Mouse (Mus musculus): Measurements from ENCODE around the gene Angptl2. TPM values are rescaled to one million over a fixed set of nuclear protein-coding genes. Genes with fewer than 3 reads are reported as not detected.

Angptl2 gene
- total RNA-seq, 2 experiments from 2014 or later, result 108 to 126 TPM

DNA sequence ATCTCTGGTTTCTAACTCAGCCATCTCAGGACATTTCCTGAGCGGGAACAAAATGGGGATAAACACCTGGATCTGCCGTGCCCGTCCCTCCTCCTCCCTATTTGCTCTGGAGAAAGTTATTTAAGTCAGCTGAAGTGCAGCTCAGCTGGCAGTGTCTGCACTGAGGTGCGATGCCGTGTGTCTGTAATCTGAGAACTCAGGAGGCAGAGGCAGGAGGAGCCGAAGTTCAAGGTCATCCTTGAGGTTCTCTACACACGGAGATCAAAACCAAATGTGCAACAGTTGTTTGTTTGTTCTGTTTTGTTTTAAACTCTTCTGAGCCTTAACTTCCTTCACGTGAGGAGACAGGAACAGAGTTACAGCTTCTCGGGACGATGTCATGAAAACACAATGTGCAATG, 14.8 kb downstream of the Angptl2 start:
- no peak for DNase-seq

DNA sequence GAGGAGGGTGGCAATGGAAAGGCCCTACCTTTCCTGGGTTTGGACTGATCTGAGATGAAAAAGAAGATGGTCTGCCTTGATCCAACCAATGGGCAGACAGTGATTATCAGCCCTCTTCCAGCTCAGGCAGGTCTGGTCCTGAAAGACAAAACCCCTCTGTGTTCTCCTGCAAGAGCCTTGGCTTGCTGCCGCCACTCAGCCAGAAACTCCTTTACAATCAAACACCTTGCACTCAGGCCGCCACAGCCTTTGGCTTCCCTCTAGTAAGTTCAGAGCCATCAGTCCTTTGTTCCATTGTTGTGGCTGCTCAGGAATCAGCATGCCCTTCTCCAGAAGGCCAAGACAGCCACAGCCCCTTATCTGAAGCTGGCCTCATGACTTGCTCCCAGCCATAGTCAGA, 15.9 kb downstream of the Angptl2 start:
- no peak for DNase-seq

DNA sequence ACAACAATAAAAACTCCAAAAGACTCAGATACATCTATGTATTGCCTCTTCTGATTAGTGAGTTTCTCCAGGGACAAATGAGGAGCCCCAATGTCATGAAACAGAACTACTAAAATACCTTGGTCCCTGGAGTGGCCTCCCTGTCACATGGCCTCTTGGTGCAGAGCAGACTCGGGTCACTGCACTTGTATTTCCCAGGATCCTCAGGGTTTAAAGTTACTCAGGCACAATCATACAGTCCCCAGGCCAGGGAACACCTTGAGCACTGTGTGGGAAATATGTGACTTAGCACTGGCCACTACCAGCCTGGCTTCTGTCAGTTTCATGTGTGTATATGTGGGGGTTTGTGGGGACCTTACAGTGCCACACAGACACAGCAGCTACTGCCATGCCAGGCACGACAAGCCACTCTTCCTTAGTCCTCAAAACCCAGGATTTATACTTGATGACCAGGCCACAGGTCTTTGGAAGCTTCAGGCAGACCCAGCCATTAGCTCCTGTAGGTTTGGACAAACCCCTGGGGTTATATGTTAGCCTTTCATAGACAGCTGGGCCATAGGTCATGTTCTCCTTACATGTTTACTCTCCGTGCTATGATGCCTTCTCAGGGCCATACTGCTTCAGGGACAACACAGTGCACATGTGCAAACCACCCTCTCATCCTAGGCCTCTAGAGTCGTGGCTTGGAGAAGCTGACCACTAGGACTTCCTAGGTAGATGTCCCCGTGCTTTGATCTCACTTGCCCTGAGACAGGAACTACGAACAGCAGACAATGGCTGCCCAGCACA, 17.1 kb downstream of the Angptl2 start:
- DNase-seq, result no peak

DNA sequence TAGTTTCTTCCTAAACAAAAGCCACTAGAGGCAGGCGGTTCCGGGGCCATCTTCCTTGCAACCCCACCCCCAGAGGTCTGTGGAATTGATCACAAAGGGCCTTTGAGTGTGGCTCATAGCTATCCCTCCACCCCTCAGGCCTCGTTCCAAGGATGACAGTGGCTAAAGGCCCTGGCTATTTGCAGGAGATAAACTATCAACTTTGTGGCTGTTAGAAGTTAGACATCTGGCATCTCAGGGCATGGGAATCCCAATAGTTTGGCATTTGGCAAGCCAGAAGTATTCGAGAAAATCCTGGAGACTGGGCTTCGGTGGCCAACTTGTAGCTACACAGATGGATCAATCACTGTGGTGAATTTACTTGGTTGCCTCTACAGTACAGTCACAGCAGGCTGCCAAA, 18.0 kb downstream of the Angptl2 start:
- DNase-seq, result no peak

DNA sequence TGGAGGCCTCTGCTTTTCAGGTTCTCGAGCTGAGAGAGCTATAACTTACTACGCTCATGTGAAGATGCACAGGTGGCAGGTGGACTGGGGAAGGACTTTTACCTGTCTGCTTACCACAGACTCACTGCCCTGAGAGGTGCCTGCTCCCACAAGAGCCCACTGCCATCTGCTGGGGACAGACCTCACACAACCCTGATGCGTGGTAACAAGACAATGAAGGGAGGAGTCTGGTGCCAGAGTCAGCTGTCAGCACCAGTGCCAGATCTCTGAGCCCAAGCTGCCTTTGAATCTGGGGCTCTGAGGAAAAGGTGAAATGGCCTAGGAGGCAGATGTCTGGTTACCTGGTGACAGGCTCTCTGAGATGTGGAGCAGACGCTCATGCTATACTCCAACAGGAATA, 19.0 kb downstream of the Angptl2 start:
- DNase-seq, result peak; percentile 45

DNA sequence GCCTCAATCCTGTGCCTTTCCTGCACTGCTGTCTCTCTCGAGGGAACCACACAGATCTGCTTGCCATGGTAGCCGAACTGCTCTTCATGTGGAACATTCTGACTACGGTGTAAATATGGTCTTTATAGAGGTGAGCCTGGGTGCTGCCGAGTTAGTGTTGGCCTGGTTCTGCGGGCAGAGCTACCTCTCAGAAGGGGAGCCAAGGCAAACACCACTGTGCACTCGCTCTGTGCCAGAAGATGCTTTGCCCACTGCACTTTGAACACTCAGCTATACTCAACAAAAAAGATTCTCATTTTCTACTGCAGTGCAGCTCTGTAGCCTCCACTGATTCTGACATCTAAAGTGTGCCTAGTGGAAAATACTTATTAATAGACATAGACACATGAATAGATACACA, 21.7 kb downstream of the Angptl2 start:
- no peak for DNase-seq

DNA sequence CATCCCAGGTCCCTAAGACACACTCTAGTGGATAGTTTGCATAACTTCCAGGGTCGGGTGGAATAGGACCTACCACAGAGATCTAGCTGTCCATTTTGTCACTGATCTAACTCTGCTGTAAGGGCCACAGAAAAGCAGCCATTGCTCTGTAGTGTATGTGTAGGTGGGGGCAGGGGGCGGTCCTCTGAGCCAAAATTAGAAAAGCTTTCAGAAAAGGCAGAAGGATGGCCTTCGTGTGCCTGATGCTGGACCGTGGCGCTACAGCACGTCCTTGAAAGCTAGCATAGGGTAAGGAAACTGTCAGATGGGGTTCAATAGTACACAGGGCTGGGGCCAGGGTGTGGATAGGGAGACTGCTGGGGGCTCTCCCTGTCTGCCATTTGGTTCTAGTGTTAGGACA, 29.0 kb downstream of the Angptl2 start:
- no peak for DNase-seq

DNA sequence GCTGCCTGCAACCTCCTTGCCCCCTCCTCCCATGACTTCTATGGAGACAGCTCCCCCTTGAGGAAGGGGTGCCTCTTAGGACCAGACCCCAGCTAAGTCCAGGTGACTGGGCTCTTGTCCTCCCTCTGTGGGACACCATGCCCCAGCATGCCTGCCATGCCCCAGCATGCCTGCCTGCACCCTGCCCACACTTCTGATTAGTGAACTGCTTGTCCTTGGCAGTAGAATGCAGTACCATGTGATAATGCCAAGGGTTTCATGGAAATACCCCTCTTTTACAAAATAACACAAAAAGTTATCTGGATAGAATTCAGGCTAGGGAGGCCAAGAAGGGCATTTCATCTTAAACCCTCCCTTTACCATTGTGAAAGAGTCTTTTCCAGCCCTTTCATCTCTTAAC, 29.5 kb downstream of the Angptl2 start:
- no peak for DNase-seq

DNA sequence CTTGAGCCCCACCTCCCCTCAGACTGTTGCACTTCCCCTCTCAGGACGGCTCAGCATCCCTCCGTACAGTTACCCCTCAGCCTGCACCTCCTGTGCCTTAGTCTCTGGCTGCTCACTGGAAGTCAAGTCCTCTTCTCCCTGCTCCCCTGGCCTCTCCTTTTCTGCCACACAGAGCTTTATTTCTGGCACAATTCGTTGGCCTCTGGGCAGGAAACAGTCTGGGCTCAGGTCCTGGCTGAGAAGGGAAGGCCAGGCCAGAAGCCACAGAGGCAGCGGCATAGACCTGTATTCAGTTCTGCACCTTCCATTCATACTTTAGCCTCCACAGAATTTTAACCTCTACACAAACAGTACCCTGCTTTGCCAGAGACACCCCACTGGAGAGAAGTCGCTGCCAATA, 31.0 kb downstream of the Angptl2 start:
- DNase-seq, result no peak

DNA sequence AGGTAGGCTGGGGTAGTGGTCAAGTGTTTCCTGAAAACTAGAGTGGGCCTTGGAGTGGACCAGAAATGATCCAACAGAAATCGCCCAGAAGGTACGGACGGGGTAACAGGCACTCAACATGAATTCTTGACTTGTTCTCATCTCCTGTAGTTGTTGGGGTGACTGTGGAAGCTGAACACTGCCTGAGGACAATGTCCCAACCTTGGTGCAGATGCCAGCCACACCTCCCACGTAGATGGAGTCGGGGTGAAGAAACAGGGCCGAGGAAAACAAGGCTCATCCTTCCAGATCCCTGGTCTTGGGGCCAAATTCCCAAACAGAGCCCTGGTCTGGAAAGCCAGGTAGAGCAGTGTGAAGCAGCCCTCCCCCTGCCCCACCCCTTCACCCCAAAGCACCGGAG, 32.7 kb downstream of the Angptl2 start:
- no peak for DNase-seq

DNA sequence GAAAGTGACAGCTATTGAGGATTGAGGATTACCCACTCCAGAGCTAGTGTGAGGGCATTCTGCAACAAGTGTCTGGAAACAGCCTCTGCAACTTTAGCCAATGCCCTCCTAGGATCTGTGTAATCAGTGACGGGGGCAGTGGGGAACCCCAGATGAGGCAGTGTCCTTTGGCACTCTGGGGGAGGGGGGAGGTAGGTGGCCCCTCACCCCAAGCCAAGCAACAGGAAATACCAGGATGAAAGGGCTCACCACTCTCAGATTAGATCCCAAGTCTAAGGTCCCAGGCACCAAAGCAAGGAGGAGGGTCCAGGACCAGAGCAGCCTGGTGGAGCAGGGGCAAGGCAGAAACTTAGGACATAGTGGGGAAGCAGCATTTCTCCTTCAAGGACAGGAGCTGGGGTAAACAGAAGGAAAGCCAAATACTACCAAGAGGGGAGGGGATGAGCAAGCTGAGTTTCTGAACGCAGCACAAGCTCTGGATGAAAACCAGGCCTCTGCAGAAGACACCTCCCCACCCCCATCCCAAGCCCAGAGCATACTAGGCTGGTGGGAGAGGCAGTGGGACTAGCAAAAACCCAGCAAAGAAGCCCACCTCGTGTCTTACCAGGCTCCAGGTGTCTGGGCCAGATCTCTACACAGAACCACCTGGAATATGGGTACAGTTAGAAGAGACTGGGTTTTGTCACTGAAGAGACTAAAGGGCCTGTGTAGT, 34.2 kb downstream of the Angptl2 start:
- DNase-seq, result no peak

DNA sequence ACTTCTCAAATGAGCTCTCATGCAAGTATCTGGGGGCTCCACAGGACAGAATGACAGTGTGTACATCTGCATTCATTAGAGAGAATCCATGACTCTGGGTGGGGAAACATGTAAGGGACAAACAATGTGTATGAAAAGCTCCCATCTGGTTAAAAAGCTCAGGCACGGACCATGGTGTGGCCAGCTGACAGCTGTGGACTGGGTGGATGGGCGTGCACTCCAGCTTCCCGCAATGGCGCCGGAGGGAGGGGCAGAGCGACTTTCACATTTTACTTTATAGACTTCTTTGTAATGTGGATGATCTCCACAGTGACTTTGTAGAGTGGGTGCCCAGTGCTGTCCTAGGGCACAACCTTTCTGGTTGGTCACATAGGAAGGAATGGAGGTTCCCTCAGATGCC, 36.9 kb downstream of the Angptl2 start:
- no peak for DNase-seq

DNA sequence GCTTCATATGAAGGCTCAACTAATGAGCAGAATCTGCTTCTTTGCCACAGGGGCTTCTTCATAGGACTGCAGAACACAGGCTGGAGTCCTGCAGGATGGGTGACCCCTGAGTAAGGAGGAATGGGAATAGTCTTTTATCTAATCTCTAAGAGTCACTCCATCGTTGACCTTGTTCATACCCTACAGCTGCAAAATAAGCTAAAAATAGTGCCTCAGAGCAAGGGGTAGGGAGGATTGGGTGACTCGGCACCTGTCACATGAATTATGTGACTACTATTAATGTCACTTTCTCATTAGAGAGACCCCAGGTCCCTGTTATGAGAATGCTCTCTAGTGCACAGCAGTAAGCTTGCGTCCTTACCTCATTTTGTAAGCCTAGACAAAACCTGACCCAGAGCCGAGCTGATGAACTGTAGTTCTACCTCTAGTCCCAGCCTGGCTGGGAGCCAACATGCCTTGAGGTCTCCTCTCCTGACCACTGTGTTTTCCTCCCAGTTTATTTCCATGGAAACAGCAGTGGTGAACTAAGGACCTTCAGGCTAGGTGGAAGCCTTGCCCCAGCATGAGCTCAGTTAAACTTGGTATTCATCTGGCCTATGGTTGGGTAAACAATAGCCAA, 37.8 kb downstream of the Angptl2 start:
- peak; percentile 72 for DNase-seq

DNA sequence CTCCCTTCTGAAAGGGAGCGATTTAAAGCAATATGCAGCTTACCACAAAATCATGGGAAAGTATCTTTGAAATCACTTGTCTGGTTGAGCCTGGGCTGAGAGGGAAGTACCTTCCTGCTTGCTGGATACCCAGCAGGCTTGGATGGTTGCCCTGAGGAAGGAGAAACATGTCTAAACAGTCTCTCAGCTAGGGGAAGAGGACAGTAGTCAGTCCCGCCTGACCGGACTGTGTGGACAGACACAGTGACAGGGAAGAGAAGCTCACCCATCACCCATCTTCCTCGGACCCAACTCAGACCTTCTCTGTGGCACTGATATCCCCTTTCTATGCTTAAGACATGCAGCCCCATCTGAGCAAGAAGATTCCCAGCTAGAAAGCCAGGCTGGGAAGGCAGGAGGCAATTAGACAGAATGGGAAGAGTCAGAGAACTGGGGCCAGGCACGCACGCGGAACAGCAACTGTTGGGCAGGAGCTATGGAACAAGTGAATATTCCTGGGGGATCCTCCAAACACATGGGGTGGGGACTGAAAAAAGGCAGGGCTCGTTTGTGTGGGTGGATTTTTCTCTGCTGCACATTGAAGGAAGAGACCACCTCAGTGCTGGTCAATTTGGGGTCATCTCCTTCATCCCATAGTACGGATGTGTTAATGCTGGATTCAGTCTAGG, 38.6 kb downstream of the Angptl2 start:
- DNase-seq, result no peak

DNA sequence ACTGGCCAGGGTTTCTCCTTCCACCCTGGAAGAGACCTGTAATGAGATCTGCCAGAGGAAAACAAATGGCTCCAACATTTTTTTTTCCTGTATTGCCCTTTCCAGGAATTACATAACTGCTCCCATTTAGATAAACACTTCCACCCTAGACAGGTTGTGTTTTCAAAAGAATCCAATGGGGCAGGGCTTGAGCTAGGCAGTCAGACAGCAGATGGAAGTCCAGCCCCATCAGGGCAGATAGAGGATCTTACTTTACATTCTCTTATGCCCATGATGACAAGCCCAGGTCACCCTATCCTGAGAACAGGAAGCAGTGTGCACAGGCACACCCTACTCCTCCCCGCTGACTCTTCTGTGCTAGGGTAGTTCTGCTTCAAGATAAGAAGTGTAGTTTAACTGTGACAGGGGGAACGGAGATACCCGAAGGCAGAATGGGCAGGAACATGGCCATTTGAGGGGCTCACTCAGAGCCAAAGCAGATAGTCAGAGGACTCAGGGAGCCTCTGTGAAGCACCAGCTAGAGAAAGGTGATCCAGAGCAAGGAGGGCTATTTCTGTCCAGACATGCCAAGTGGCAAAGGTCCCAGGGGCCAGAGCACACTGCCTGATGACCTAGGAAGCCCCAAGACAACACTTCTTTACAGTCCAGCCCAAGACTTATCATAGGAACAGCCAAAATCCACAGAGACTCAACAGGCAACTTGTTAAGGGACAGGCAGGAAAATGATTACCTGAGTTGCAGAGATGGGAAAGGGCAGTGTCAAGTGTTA, 41.1 kb downstream of the Angptl2 start:
- DNase-seq, result no peak

DNA sequence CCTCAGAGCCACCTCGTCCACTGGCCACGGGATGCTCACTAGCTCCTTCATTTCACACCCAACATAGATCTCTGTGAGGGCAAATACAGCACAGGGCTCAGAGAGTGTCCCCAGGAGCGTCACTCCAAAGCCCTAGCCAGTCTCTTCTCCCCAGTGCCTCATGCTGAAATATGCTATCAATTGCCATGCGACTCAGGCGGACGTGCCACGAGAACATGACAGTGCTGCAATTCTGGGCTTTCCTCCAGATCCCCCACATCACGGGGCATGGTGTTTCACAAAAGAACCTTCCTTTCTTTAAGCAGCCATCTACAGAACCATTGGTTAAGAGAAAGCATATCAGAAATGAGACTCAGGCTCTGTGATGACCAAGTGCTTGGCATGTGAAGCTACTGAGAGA, 44.9 kb downstream of the Angptl2 start:
- peak; percentile 50 for DNase-seq

DNA sequence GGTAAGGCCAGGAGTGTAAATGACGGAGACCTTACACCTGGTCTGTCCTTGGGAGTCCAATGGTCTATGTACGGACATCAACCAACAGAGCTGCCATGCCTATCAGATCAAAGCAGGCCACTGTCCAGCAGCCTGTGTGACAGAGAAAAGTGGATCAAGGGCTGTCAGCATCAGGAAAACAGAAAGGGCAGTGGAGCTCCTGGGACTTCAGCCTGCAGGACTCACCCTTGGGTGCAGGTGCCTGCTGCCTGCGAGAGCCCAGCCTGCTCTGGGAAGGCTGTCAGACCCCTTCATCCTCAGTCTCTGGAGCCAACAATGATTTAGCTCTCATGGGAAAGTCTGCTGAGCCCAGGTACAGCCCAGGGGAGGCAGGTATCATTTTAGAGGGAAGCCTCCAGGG, 45.6 kb downstream of the Angptl2 start:
- no peak for DNase-seq

DNA sequence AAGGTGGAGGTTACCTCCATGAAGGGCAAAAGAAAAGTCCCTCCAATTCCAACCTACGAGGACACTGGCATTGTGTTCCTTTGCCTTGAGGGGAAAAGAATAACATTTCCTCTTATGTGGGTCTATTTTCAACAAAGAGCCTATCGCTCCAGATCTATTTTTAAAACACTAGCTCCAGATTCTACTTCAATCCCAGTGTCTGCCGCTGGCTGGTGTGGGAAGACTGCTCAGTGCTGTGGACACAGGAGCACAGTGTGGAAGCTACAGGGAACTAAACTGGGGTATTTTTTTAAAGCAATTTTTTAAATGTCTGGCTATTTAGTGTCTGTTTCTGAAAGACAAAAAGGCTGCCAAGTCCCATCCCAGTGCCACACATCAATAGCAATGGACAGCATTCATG, 49.9 kb downstream of the Angptl2 start:
- no peak for DNase-seq

DNA sequence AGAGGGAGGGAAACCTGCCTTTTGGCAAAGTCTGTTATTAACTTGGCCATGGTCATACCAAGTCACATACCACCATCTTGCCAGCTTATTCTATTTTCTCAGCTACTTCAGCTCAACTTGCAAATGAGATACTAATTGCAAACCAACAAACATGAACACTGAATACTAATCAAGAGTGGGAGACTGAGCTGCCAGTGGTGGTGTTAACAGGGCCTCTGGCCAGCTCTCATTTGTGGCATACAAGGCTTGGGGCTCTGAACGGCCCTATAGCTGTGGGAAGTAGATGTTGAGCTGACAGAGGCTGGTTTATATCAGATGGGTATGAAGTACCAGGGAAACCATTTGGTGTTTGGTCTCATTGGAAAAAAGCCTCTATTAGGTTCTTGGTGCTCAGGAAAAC, 51.2 kb downstream of the Angptl2 start:
- no peak for DNase-seq

DNA sequence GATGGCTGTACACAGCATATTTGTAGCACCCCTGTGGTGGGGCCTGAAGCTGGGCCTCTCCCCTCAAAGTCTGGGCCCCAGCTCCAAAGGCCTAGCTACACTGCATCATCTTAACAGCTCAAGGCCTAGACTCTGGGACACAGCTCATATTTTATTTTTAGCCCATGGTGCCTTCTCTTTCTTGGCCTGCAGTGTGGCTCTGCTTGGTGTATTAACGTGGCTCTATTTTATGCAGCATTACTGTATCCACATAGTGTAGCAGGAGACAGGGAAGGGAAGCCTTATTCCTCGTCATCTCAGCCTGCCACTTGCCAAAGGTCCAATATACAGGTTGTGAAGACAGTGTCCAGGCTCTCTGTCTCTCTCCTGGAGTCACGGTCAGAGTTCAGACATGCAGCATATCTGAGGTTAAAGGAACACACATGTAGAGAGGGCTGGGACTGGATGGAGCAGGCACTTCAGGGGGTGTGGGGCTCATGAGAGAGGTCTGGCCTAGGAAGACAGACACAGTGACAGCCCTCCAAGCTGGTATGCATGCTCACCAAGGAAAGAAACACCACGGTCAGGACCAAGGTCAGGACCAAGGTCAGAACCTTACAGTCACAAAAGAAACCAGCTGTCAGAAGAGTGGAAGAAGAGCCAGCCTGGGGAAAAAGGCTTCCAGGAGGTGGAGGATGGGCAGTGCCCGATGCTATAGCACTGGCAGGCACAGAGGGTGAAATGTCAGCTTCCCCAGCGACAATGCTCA, 52.7 kb downstream of the Angptl2 start:
- no peak for DNase-seq

DNA sequence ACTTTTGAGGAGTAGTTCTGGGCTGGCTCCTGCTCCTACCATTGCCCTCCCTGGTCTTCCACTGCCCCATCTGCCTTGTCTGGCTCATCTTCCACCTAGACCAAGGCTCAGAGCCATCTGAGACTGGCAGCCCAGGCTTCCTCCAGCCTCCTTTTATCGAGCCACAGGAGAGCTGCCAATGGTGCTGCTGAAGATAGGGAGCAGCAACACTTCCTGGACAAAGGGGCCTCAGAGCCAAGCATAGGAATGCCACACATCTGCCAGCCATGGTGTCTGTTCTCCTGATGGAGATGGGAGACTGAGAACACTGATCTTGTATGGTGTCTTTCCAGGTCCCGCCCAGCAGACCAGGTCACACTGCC, 53.2 kb downstream of the Angptl2 start:
- DNase-seq, result no peak

DNA sequence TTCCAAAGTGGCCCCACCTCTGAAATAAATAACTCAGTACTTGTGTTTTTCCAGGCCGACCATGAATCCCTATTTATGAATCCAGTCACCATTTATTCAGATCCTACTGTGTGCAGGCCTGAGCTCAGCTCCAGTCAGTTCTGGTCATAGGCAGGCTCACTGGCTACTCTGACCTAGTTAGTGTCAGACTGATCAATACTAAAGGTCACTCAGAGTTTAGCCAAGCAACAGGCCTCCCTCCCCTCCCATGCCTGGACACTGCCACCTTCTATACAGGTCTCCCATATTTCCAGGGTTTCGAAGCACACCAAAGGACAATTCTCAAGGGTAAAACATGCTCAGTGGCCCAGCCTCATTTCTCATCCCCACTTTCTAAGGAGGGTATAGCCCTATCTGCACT, 54.7 kb downstream of the Angptl2 start:
- DNase-seq, result no peak
